Mouse (Mus musculus) brain, adult 2 months (tissue): Measurements from ENCODE around the gene Siah3.

Experiments used
- DNase-seq: peaks from one replicate; pipeline ENCODE4 v3.0.0; 2011; ENCODE audit warnings: low read depth, low spot score

The Siah3 gene

GRCm38 (mm10) chr14:75463171-75463570 lies 7.4 kb downstream of the Siah3 start:
- DNase-seq: peak; percentile 63

GRCm38 (mm10) chr14:75468941-75469340 lies 13.2 kb downstream of the Siah3 start:
- no peak for DNase-seq

DNA sequence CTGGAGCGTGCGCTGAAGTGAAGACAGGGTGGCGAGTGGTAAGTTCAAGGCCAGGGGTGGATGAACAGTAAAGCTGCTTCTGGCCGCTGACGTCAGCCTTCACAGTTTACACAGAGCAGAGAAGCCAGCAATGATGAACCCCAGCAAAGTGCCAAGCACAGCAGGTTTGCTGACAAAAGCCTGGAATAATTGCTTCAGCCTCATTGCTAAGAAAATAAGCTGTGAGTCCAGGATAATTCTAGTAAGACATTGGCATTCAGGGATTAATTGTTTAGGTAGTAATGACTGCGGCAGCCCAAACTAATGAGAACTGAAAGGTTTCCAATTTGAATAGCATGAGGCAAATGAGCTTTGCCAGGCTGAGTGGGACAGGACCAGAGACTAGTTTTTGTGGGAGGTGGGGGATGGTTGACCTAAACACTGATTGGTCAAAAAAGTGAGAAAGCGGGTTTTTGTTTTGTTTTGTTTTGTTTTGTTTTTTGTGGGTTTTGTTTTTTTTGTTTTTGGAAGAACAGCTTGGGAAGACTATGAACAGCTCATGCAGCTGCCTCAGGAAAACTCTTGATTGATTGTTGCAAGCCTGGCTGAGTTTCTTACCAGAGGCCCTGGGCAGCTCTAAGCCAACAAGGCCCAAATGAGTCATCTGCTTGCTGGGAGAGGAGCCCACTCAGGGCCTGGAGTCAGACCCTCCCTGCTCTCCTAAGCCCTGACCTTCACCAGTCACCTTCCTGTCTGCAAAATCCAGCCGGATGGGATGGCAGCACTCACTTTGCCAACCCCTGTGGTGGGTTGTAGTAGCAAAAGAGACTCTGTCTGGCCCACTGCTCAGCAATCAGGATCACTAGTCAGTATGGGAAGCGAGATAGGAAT lies 17.5 kb downstream of the Siah3 start:
- DNase-seq: peak; percentile 39

DNA sequence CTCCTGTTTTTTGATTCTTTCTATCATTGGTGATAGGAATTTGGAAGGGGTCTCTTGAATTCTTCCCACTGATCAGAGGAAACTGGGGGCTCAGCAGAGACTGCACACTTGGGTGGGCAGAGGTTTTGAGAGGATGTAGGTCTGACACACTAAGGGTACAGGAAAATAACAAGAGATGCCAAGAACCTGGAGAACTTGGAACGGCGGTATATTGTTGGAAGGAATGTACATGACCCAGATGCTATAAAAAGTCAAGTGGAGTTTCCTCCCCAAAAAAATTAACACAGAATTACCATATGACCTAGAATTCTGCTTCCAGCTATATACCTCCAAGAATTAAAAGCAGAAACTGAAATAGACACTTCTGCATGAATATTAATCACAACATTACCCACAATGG lies 20.1 kb downstream of the Siah3 start:
- DNase-seq: peak; percentile 26

GRCm38 (mm10) chr14:75482231-75483175 lies 26.7 kb downstream of the Siah3 start:
- DNase-seq: no peak

GRCm38 (mm10) chr14:75483176-75483546 lies 27.4 kb downstream of the Siah3 start:
- DNase-seq: no peak

- no peak for DNase-seq
Measured at GRCm38 (mm10) chr14:75487932-75488331, 32.1 kb downstream of the Siah3 start.

- DNase-seq: no peak
Measured at GRCm38 (mm10) chr14:75493555-75494194, 37.9 kb downstream of the Siah3 start.

GRCm38 (mm10) chr14:75494926-75495325 lies 39.1 kb downstream of the Siah3 start:
- no peak for DNase-seq

- no peak for DNase-seq
Measured at GRCm38 (mm10) chr14:75501501-75501990, 45.8 kb downstream of the Siah3 start.

- peak; percentile 39 for DNase-seq
Measured at GRCm38 (mm10) chr14:75502446-75502845, 46.7 kb downstream of the Siah3 start.

DNA sequence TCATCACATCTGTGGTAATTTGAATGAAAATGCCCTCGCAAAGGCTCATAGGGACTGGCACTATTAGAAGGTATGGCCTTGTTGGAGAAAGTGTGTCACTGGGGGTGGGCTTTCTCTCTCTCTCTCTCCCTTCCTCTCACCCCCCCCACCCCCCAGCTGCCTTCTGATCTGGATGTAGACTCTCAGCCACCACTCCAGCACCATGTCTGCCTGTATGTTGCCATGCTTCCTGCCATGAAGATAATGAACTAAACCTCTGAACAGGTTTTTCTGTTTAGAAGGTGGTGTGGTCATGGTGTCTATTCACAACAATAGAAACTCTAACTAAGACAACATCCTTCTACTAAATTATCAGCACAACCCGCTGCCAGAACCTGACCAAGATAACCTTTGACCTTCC lies 48.5 kb downstream of the Siah3 start:
- DNase-seq: no peak

DNA sequence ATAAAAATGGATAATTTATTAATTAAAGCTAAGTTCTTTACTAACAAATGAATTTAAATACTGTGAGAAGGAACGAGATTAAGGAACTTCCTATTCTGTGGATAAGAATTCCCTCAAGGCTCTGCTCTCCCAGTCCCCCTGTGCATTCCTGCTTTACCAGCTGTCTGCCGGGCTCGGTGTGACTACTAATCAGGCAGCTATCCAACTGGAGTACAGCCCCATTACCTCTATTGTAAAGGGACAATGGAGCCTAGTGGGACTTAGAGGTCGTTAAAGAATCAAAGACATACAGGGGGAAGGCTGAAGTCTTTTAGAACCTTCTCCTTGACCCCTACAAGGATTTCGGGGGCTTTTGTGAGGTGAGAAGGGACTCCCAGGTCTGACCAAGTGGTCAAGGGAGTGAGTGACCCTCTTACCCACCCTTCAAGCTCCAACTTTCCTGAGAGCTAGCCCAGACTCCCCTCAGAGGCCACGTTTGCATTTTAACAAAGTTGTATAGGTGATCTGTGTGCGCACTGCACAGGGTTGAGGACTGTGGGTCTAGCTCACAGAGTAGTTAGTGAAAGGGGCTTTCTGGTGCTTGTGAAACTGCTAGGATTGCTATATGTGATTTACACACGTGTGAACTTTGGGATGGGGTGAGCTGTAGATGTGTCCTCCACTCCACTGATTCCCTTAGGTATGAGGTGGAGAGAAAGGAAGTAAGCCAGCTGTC lies 49.5 kb downstream of the Siah3 start:
- no peak for DNase-seq

DNA sequence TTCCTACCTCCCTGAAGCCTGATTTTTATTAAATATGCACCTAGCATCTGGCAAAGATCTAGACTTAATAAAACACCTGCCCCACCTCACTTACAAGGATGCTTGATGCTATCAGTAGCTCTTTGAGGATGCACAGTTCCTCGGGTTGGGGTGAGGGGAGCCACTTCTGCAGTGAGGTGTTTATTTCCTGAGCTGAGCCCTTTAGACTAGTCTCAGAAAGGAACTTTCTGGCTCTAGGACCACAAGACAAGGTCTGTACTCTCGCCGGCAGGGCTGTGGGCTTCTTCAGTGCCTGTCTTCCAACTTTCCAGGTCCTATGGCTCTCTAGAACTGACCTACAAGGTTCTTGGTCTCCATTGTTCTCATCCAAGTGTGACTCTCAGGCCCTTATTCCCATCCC lies 50.5 kb downstream of the Siah3 start:
- no peak for DNase-seq

- no peak for DNase-seq
Measured at GRCm38 (mm10) chr14:75510125-75510524, 54.3 kb downstream of the Siah3 start.

DNA sequence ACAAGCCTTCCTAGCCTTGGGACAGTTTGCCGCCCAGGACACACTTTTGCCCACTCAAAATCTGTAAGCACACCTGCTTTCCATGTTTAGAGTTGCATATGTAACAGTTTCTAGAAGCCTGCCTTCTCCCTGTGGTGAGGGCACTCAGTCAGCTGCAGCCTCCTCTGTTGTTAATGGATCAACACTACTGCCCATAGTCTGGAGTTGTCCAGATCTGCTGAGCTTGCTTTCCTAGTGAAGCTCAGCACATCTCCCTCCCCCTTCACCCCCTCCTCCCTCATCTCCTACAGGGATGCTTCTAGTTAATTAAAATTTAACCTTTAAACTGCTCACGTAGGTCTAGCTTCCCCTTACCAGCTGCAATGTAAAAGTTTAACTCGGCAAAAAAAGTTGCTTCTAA lies 57.2 kb downstream of the Siah3 start:
- no peak for DNase-seq

DNA sequence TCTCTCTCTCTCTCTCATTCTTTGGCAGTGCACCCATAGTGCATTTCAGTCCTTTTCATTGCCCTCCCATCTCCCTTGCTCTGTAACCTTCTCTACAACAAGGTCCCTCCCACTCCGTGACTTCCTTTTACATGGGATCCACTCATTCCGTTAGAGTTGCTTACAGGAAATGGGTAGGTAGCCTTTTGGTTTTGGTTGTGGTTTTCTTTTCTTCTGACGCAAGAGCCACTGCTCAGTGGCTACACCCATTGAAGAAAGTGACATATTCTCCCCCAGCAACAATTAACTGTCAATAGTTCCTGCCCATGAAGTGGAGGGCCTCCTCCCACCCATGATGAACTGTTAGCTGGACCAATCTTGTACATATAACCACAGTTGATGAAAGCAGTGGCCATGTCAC lies 60.4 kb downstream of the Siah3 start:
- DNase-seq: no peak

DNA sequence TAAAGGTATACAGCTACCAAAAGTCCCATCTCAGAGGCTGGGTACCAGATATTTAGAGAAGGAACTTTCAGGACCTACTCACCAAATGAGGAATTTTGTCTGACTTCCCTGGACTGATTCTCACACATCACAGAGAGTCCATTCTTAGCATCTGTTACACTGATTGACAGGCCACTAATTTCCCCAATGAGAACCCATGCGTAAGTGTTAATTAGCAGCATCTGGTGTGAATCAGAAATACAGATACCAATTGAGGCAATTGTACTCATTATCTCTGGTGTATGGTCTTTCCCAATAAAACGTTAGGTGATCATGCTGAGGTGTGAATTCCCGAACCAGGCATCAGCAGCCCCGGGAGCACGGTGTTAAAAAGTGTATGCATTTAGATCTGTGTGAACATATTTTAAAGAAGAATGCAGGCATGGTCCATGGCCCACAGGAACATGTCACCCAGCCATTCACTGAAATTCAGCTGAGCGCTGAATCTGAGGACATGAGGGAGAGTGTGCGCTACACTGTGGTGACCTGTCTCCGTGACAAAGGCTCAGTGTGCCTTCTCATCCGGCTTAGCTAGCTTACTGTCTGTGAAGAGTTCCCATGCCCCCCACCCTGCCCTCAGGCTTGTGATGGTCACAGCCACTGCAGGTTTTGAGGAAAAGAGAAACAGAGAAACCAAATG lies 61.3 kb downstream of the Siah3 start:
- peak; percentile 35 for DNase-seq

DNA sequence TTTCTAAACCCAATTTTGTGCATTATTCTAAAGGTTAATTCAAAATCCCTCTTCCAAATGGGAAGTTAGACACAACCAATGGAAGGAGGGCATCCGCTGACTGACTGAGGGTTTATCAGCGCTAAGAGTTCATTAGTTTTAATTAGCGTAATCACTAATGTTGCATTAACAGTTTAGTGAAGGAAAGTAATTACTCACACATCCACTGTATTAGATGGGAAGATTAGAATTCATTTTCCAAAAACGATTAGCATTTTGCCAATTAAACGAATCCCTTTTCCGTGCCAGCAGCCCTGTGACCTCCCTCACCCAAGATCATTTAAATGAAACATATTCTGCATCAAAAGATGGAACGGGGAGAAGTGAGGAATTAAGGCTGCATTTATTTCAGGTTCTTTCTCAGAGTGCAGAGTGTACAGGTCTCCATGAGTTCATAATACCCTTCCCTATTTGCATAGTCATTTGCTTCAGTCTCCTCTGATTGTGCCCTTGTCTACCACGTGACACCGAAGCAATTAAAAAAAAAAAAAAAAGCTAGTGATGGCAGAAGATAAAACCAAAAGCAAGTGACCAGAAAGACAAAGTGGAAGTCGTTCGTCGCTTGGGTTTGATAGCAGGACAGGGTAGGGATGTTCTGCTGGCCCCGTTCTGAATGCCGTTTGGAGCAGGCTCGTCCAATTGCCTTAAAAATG lies 62.6 kb downstream of the Siah3 start:
- no peak for DNase-seq

DNA sequence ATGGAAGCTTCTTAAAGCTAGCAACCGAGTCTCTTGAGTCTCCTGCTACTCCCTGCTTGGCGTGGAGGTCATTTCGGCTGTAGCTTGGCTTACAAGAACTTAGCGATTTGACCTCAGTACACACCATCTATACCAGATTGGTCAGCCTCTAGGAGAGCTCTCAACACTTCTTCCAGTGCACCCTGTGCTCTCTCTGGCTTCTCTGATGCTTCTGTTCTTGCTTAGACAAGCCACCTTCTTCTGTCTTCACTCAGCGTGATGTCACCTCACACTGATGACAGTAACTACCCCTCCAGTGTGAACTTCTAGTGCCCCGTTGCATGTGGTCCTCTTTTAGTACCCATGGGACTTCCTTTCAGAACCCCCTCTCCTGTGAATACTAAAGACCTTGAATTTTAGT lies 63.1 kb downstream of the Siah3 start:
- DNase-seq: no peak
